Mouse (Mus musculus): Measurements from ENCODE around the gene Syt16.

The Syt16 gene

GRCm38 (mm10) chr12:74321981-74322380 is 324.5 kb downstream of the Syt16 start:
- DNase-seq = no peak

Measured in kidney, postnatal 25 days (tissue).